Mouse (Mus musculus): Measurements from ENCODE around the gene D10Wsu102e. TPM values are rescaled to one million over a fixed set of nuclear protein-coding genes. Genes with fewer than 3 reads are reported as not detected.
"Not testable (repeated sequence)": the region's sequence is repeated elsewhere in the genome, so short reads cannot be mapped to it uniquely, and the experiment has no call there.

Gene D10Wsu102e
- polyA plus RNA-seq, 1 experiment from 2014 or later, result 1.2 TPM

DNA sequence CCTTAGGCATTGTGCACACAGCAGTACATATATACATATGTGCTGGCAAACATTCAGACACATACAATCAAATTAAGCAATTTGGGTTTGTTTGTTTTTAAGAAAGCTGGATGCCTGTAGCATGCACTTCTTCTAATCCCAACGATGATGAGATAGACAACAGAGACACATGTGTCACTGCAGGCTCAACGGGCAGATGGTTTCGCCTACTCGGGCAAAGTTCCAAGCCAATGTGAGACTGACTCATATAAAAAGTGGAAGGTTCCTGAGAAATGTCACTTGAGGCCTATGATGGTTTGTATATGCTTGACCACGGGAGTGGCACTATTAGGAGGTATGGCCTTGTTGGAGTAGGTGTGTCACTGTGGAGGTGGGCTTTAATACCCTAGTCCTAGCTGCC is 16.9 kb upstream of the D10Wsu102e start:
- Histone ChIP-seq H3K36me3 (ENCODE audit: control insufficient read depth, insufficient read depth, low read length) (no peaks in the 10 kb centered on the region), H3K27me3 (ENCODE audit: control insufficient read depth, insufficient read depth, low read length) (no peaks in the 10 kb centered on the region), H3K9ac (replicated peaks; ENCODE audit: low read depth, low read length) (no peak overlapping the region), H3K4me3 (ENCODE audit: low read depth, low read length) (no peak overlapping the region), H3K9me3 (ENCODE audit: control insufficient read depth, low read length) (no peaks in the 10 kb centered on the region), H3K4me2 (ENCODE audit: low read depth, low read length) (no peak overlapping the region), H3K4me1 (ENCODE audit: control insufficient read depth, insufficient read depth, low read length) (no peaks in the 10 kb centered on the region), H3K27ac (ENCODE audit: low read depth, low read length) (no peak overlapping the region)
- ATAC-seq (ENCODE audit: low read depth), result no peak
- 92% methylated on average over 5 of the region's 5 CpGs for WGBS

GRCm38 (mm10) chr10:83343828-83344685 is 16.0 kb upstream of the D10Wsu102e start:
- Histone ChIP-seq H3K27me3 (ENCODE audit: control insufficient read depth, insufficient read depth, low read length) (no peaks in the 10 kb centered on the region), H3K4me3 (ENCODE audit: low read depth, low read length) (no peak overlapping the region), H3K4me1 (ENCODE audit: control insufficient read depth, insufficient read depth, low read length) (no peaks in the 10 kb centered on the region), H3K9me3 (ENCODE audit: control insufficient read depth, low read length) (no peaks in the 10 kb centered on the region), H3K9ac (replicated peaks; ENCODE audit: low read depth, low read length) (no peak overlapping the region), H3K36me3 (ENCODE audit: control insufficient read depth, insufficient read depth, low read length) (no peaks in the 10 kb centered on the region), H3K4me2 (ENCODE audit: low read depth, low read length) (no peak overlapping the region), H3K27ac (ENCODE audit: low read depth, low read length) (no peak overlapping the region)
- ATAC-seq (ENCODE audit: low read depth), result no peak
- 43% methylated on average over 2 of the region's 2 CpGs for WGBS

DNA sequence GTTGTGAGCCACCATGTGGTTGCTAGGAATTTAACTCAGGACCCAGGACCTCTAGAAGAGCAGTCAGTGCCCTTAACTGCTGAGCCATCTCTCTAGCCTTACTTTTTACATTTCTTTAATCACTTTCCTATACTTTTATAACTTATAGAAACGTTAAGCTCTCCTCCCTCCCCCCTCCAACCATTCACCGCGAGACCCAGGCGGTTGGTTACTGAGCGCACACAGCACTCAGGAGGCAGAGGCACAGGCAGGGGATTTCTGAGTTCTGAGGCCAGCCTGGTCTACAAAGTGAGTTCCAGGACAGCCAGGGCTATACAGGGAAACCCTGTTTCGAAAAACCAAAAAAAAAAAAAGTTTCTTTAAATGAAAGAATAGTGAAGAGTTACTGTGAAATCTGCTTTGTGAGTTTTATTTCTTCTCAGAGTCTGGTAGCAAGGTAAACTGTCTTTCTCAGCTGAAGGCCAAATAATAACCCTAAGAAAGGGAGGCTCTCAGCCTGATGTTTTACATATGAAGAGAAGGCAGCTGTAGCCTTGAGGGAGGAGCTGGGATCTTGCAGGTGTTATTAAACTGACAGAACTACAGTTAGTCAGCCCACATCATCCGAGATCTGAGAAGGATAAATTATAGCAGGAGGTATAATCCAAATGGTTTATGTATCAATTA is 14.2 kb upstream of the D10Wsu102e start:
- no peak overlapping the region for H3K27ac ChIP-seq (ENCODE audit: low read depth, low read length)
- no peak overlapping the region for H3K4me3 ChIP-seq (ENCODE audit: low read depth, low read length)
- H3K9ac ChIP-seq (replicated peaks; ENCODE audit: low read depth, low read length), result no peak overlapping the region
- H3K4me1 ChIP-seq (ENCODE audit: control insufficient read depth, insufficient read depth, low read length), result no peaks in the 10 kb centered on the region
- no peaks in the 10 kb centered on the region for H3K27me3 ChIP-seq (ENCODE audit: control insufficient read depth, insufficient read depth, low read length)
- H3K9me3 ChIP-seq (ENCODE audit: control insufficient read depth, low read length), result no peaks in the 10 kb centered on the region
- 38% methylated on average over 7 of the region's 7 CpGs for WGBS
- no peaks in the 10 kb centered on the region for H3K36me3 ChIP-seq (ENCODE audit: control insufficient read depth, insufficient read depth, low read length)
- ATAC-seq (ENCODE audit: low read depth), result no peak
- no peak overlapping the region for H3K4me2 ChIP-seq (ENCODE audit: low read depth, low read length)

GRCm38 (mm10) chr10:83346359-83346736 is 13.7 kb upstream of the D10Wsu102e start:
- no peak overlapping the region for H3K9ac ChIP-seq (replicated peaks; ENCODE audit: low read depth, low read length)
- ATAC-seq (ENCODE audit: low read depth), result no peak
- 81% methylated on average over 5 of the region's 5 CpGs for WGBS

DNA sequence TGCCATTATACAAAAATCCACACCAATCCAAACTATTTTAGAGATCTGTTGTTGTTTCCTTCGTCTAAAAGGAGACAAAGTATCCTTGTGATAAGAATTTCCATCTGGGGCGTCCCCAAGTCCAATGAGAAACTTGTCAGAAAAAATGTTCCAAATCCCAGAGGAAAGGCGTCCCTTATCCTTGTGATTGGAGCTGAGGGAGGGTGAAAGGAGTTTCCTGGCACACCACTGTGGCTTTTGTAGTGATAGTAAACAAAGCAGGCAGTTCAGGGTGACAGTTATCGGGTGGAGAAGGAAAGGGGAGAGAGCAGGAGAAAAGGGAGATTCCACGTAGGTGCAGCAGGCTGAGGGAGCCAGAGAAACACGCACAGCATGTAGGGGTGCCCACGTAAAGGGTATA is 12.5 kb upstream of the D10Wsu102e start:
- H3K9ac ChIP-seq (replicated peaks; ENCODE audit: low read depth, low read length), result no peak overlapping the region
- no peaks in the 10 kb centered on the region for H3K4me1 ChIP-seq (ENCODE audit: control insufficient read depth, insufficient read depth, low read length)
- H3K9me3 ChIP-seq (ENCODE audit: control insufficient read depth, low read length), result no peaks in the 10 kb centered on the region
- H3K36me3 ChIP-seq (ENCODE audit: control insufficient read depth, insufficient read depth, low read length), result no peaks in the 10 kb centered on the region
- WGBS, result 37% methylated on average over 7 of the region's 7 CpGs
- no peak overlapping the region for H3K4me2 ChIP-seq (ENCODE audit: low read depth, low read length)
- no peak overlapping the region for H3K4me3 ChIP-seq (ENCODE audit: low read depth, low read length)
- H3K27me3 ChIP-seq (ENCODE audit: control insufficient read depth, insufficient read depth, low read length), result no peaks in the 10 kb centered on the region
- ATAC-seq (ENCODE audit: low read depth), result no peak
- no peak overlapping the region for H3K27ac ChIP-seq (ENCODE audit: low read depth, low read length)

More at GRCm38 (mm10) chr10:83346359-83346736, 13.7 kb upstream of the D10Wsu102e start:
- no peaks in the 10 kb centered on the region for H3K4me1 ChIP-seq (ENCODE audit: control insufficient read depth, insufficient read depth, low read length)
- no peak overlapping the region for H3K27ac ChIP-seq (ENCODE audit: low read depth, low read length)
- H3K36me3 ChIP-seq (ENCODE audit: control insufficient read depth, insufficient read depth, low read length), result no peaks in the 10 kb centered on the region
- H3K4me2 ChIP-seq (ENCODE audit: low read depth, low read length), result no peak overlapping the region
- H3K4me3 ChIP-seq (ENCODE audit: low read depth, low read length), result no peak overlapping the region
- no peaks in the 10 kb centered on the region for H3K27me3 ChIP-seq (ENCODE audit: control insufficient read depth, insufficient read depth, low read length)
- H3K9me3 ChIP-seq (ENCODE audit: control insufficient read depth, low read length), result no peaks in the 10 kb centered on the region

GRCm38 (mm10) chr10:83350689-83351088 is 9.3 kb upstream of the D10Wsu102e start:
- Histone ChIP-seq H3K9me3 (ENCODE audit: control insufficient read depth, low read length) (no peaks in the 10 kb centered on the region), H3K9ac (replicated peaks; ENCODE audit: low read depth, low read length) (no peak overlapping the region), H3K27me3 (ENCODE audit: control insufficient read depth, insufficient read depth, low read length) (no peaks in the 10 kb centered on the region), H3K36me3 (ENCODE audit: control insufficient read depth, insufficient read depth, low read length) (no peaks in the 10 kb centered on the region), H3K4me2 (ENCODE audit: low read depth, low read length) (no peak overlapping the region), H3K27ac (ENCODE audit: low read depth, low read length) (no peak overlapping the region), H3K4me3 (ENCODE audit: low read depth, low read length) (no peak overlapping the region), H3K4me1 (ENCODE audit: control insufficient read depth, insufficient read depth, low read length) (no peaks in the 10 kb centered on the region)
- no peak for ATAC-seq (ENCODE audit: low read depth)
- WGBS, result 97% methylated on average over 2 of the region's 2 CpGs

- WGBS, result 86% methylated on average over 3 of the region's 4 CpGs
- H3K36me3 ChIP-seq (ENCODE audit: control insufficient read depth, insufficient read depth, low read length); H3K4me3 ChIP-seq (ENCODE audit: low read depth, low read length); ATAC-seq (ENCODE audit: low read depth); H3K27ac ChIP-seq (ENCODE audit: low read depth, low read length); H3K4me1 ChIP-seq (ENCODE audit: control insufficient read depth, insufficient read depth, low read length); H3K4me2 ChIP-seq (ENCODE audit: low read depth, low read length); H3K27me3 ChIP-seq (ENCODE audit: control insufficient read depth, insufficient read depth, low read length); H3K9ac ChIP-seq (replicated peaks; ENCODE audit: low read depth, low read length); H3K9me3 ChIP-seq (ENCODE audit: control insufficient read depth, low read length): not testable (repeated sequence)
Measured at GRCm38 (mm10) chr10:83351779-83352178, 8.2 kb upstream of the D10Wsu102e start.

DNA sequence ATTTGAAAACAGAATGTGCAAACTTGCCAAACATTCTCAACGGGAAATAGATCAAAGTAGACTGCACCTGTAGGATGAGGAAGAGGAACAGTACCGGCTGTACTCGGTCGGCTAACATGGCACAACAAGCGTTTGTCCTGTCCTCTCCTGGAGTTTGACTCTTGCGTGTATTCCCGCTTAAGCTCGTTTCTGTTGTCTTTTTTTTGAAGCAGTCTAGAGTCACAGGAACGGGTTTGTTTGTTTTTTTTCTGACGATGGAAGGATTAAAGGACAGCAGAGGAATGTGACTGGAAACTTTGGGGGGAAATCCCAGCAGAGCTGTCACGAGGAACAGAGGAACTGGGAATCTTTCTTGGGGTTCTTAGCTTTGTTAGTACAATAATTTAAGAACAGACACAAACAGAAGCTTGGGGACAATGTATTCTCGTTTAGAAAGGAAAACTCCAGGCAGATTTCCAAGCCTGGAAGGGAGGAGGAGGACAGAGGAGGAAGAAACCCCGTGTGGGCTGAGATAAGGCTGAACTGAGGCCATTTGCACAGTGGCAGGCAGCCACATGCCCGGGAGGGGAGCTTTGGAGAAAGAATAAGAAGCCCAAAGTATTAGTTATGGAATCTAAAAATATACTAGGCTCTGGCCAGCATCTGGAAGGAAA is 6.2 kb upstream of the D10Wsu102e start:
- Histone ChIP-seq H3K4me3 (ENCODE audit: low read depth, low read length) (no peak overlapping the region), H3K4me2 (ENCODE audit: low read depth, low read length) (no peak overlapping the region), H3K27ac (ENCODE audit: low read depth, low read length) (no peak overlapping the region), H3K9ac (replicated peaks; ENCODE audit: low read depth, low read length) (no peak overlapping the region), H3K4me1 (ENCODE audit: control insufficient read depth, insufficient read depth, low read length) (no peaks in the 10 kb centered on the region), H3K36me3 (ENCODE audit: control insufficient read depth, insufficient read depth, low read length) (no peaks in the 10 kb centered on the region), H3K9me3 (ENCODE audit: control insufficient read depth, low read length) (no peaks in the 10 kb centered on the region), H3K27me3 (ENCODE audit: control insufficient read depth, insufficient read depth, low read length) (no peaks in the 10 kb centered on the region)
- ATAC-seq (ENCODE audit: low read depth), result no peak
- WGBS, result 62% methylated on average over 14 of the region's 14 CpGs

DNA sequence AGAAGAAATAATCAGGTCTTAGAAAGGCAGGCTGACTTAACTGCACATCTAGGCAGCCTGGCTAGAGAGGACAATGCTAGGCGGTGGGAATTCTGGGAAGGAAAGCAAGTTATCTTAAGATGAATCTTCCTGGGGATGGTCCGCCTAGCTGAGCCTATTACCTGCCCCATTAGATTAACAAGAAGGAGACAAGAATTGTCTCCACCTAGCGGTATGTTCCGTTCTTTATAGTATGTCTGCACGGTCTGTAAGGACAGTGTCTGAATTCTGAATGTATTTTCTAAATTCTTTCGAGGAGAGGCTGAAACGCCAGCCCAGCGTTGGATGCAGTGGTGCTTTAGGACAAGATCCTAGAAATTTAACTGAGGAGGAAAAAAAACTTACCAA is 5.7 kb upstream of the D10Wsu102e start:
- H3K4me3 ChIP-seq (ENCODE audit: low read depth, low read length), result no peak overlapping the region
- no peaks in the 10 kb centered on the region for H3K27me3 ChIP-seq (ENCODE audit: control insufficient read depth, insufficient read depth, low read length)
- no peak overlapping the region for H3K27ac ChIP-seq (ENCODE audit: low read depth, low read length)
- no peak for ATAC-seq (ENCODE audit: low read depth)
- 66% methylated on average over 8 of the region's 8 CpGs for WGBS
- no peak overlapping the region for H3K4me2 ChIP-seq (ENCODE audit: low read depth, low read length)
- H3K9me3 ChIP-seq (ENCODE audit: control insufficient read depth, low read length), result no peaks in the 10 kb centered on the region
- H3K9ac ChIP-seq (replicated peaks; ENCODE audit: low read depth, low read length), result no peak overlapping the region
- no peaks in the 10 kb centered on the region for H3K36me3 ChIP-seq (ENCODE audit: control insufficient read depth, insufficient read depth, low read length)
- no peaks in the 10 kb centered on the region for H3K4me1 ChIP-seq (ENCODE audit: control insufficient read depth, insufficient read depth, low read length)

Measured in neural tube, embryonic 14.5 days (tissue).